Mouse (Mus musculus) testis, postnatal 10 days (tissue): ENCODE measurements at regions not wholly inside any gene's neighbourhood (a gene's known extent, or its start where the extent isn't known, plus 50 kb on each side); places are given as distances from the start of the nearest gene placed in this dataset.

Experiments
- DNase-seq: peaks from one replicate; pipeline ENCODE4 v3.0.0; 2021; ENCODE audit warnings: low spot score

- peak; percentile 60 for DNase-seq
These were observed 604.4 kb upstream of the Nrp1 start for GRCm38 (mm10) chr8:127753793-127754565.

DNA sequence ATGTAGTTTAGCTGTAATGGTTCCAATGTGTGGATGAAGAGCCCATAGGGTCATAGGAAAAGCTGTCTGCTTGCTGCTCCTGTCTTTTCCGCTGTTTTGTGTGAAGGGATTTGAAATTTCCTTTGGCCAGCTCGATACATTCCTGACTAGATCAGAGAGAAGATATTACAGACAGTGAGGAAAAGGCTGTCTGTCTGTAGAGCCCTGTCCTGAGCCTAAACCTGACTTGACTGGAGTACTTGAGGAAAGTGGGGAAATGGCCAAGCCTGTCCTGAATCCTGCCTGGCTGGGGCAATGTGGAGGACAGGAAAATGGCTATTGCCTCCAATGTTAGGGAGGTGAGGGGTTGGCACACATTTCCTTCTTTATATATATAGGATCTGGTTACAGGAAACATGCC lies 601.0 kb upstream of the Nrp1 start:
- DNase-seq, result no peak

DNA sequence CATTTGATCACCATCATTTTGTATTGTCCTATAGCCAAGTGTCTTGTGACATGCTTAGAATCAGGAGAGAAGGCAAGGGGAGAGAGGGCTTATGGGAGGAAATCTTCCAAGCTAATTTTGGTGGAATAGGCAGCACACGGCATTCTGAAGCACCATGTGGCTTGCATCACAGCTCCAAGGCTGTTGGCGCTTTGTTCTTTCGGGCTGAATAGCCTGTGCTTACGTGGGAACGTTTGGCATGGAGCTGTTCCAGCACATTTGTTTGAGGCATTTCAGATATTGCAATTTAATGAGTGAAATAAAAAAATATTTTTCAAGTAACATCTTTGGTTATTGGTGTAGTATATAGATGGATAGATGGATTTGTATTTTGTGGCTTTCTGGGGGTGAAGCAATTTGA lies 598.5 kb upstream of the Nrp1 start:
- DNase-seq, result no peak

GRCm38 (mm10) chr8:127765199-127765598 lies 593.2 kb upstream of the Nrp1 start:
- DNase-seq, result no peak

DNA sequence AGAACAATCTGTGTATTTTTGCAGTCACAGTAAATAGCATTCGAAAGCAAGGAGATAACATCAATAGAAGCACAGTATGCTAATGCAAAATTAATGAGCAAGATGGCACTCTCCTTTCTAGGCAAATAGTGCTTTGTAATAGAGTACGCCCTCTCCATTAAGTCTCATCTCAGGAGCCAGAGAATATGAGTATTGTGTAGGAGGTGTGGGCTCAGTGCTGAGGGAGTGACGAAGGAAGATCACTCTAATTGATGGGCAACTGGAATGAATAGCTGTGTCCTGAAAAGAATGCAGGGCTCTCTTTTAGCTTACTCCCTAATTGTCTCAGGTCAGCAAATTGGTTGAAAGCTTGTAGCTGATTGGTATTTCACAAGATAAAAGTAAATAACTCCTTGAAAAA lies 590.1 kb upstream of the Nrp1 start:
- no peak for DNase-seq

DNA sequence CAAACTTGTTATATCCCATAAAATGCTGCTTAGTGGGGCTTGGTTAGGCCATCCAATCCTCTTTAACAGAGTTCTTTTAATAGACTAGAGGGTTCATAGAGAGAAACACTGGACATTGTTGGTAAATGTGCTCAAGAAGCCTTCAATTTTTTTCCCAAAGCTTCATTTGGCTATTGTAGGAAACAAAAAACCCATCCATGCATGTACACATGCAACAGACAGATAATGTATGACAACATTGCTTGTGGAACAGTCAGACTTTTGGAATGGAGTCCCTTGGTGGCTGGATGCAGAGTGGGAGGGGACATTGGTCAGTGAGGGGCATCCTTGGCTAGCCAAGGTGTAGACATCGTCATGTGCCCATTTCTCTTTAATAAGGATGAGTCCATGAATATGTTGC lies 588.8 kb upstream of the Nrp1 start:
- no peak for DNase-seq

DNA sequence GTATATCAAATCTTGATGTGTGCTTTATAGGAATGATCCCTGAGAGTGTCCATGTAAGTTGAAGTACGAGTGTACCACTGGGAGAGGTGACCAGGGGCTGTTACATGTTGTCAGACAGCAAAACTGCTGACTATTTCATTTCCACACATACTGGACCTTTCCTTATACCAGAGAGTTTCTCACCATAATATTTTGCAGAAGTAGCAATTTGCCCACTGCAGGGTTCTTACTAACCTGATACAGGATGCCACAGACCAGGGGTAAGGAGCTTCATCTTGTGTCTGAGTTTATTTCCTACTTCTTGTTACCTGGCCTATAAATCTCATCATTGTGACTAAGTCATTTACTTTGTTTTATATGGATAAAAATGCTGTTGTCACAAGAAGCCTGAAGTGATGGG lies 586.6 kb upstream of the Nrp1 start:
- no peak for DNase-seq

DNA sequence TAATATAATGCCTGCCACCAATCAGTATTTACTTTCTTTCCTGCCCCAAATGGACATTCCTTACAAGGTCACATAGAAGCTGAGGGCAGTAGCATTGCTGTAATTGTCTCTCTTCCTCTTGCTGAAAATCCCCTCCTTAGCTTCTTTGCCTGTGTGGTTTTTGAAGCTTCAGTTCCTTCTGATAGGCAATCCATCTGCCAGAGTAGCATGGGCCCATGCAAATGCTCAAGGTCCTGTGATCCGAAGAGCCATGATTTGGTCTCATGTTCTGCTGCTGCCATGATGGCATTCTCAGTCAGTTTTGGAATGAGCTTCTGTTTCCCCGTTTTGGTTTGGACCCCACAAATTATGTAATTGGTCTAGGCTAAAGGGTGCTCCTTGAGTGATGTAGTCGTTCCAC lies 586.0 kb upstream of the Nrp1 start:
- DNase-seq, result no peak

GRCm38 (mm10) chr8:127772917-127773316 lies 585.5 kb upstream of the Nrp1 start:
- DNase-seq, result no peak

DNA sequence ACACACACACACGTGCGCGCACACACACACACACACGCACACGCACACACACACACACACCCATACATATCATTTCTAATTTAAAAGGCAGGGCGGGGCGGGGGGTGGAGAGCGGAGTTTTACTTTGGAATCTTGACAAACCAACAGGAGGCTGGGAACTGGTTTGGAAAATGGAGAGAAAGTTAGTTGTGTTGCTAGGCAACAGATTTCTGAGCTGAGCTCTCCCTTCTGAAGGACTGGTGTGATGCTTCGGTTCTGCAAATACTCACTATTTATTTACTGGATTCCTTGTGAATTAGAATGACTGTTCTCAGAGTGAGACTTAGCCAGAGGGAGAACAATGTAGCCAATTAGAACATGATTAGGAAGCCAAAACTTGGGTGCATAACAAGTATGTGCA lies 583.8 kb upstream of the Nrp1 start:
- DNase-seq, result no peak

DNA sequence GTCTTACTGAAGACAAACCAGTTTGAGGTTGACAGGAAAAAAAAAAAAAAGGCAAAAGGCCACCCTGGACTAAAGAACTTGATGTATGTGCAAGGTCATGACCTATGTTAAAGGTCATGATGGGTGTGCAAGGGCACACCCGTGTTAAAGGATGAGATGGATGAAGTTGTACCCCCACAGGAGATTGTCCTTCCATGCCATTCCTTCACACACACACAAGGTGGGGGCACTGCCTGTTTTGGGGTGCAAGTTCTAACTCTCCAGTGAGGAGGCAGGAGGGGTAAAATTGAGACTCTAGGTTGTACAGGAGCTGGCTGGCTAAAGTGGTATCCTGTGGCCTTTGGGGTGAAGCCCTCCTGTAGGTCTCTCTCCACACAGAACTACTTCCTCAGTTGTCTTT lies 583.2 kb upstream of the Nrp1 start:
- no peak for DNase-seq

DNA sequence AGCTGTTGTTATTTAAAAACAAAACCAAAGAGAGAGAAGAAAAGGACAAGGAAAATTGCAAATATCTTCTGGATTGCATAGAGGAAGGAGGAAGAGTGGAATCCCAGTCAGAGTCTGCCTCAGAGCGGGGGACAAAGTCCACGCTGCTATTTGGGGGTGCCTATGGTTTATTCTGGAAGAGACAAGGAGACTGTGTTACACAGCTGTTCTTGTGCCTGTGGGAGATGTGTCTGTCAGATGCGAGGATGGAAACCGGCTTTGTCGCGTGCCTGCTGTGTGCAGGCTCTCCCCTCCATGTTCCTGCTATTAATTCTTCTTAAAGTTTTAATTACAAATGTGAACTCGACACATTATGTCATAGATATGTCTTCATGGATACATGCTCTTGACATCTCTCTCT lies 582.7 kb upstream of the Nrp1 start:
- no peak for DNase-seq

GRCm38 (mm10) chr8:127778352-127779020 lies 579.9 kb upstream of the Nrp1 start:
- DNase-seq, result no peak

GRCm38 (mm10) chr8:127779021-127779689 lies 579.2 kb upstream of the Nrp1 start:
- DNase-seq, result no peak

DNA sequence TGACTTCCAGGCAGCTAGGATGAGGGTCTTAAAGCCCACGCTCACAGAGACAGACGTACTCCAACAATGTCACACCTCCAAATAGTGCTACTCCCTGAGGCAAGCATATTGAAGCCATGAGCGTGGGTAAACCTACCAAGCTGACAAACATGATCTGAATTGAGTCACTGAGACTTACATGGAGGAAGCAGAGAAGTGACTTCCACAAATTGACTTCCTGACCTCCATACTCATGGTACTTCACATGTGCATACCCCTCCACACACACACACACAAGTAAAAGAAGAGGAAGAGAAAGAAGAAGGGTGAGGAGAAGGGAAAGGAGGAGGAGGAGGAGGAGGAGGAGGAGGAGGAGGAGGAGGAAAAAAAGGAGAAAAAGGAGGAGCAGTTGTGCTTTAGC lies 577.8 kb upstream of the Nrp1 start:
- DNase-seq, result no peak

- no peak for DNase-seq
These were observed 577.4 kb upstream of the Nrp1 start for GRCm38 (mm10) chr8:127781011-127781410.

DNA sequence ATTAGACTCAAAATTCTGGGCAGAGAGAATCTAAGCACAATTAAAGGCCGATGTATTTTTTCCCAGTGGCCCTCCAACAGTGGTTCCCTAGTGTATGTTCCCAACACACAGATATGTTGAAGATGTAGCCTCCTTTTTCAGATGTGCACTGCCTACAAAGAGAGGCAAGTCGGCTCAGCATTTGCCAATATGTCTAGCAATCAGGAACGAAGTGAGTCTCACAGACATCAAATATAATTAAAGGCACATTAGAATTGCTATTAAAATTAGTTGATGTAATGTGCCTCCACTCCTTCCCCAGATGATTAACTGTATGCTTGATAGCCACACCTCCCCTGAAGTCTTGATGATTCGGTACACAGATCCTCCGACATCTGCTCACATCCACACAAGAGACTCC lies 565.8 kb upstream of the Nrp1 start:
- DNase-seq, result no peak

DNA sequence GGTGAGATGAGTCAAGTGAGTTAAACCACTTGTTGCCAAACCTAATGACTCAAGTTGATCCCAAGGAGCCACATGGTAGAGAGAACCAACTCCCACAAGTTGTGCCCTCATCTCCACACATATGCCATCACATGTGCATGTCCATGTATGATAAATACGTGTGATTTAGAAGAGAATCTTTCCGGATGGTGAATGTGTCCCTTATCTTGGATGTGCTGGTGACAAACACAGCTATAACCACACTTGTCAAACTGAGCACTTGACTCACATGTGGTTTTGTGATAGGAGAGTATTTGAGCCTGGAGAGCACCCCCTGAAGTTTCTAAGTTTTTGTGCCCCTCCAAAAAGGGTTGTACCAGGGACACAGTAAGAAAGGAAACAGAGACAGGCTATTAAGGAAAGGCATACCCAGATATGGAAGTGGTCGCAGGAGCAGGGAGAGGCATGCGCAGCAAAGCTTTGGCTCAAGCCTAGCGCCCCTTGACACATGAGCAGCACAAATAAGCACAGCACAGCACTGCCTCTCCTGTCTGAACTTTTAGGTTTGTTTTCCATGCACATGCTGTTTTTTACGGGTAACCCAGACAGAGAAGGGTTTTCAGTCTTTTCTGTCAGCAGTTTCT lies 558.4 kb upstream of the Nrp1 start:
- DNase-seq, result no peak

DNA sequence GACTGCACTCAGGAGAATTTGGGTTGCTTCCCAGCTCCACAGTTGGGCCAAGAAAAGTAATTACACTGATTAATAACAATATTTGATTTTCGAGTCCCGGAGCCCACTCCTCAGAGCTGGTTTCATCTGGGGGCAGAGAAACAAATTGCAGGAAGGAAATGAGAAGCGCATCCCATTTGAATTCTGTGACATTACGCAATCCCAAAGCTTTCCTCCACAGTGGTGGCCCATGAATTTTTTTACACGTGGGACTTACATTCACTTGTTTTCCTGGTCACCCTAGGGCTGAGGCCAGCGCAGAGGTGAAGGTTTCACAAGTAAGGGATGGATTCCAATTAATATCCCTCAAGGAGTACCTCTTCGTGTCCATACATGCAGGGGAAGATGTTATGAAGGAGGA lies 556.3 kb upstream of the Nrp1 start:
- DNase-seq, result no peak

DNA sequence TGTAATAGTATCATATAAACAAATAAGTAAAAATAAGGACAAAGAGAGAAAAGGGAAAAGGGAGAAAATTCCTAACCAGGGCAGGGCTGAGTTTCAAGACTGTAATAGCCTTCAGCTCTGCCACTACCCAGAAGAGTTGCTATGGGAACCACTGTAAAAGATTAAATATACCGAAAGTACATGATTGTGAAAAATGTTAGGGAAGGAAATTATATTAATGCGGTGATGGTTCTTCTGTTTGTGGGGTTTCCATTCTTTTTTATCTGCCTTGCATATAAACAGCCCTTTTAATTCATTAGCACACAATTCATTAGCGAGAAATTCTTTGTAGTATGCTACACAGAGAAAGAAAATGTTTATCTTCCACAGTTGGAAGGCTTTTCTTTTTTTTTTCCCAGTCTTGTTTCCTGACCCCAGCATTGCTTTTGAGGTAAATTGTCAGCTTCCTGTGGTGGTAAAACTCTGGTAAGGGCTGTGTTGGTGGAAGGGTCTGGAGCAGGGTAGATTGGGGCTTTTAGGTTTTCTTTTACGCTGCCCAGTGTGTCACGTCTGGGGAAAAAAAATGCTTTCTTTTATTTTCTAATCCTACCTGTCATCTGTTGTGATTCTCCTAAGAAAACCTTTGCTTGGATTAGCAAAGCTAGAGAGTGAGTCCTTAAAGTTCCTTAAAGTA lies 555.6 kb upstream of the Nrp1 start:
- no peak for DNase-seq

DNA sequence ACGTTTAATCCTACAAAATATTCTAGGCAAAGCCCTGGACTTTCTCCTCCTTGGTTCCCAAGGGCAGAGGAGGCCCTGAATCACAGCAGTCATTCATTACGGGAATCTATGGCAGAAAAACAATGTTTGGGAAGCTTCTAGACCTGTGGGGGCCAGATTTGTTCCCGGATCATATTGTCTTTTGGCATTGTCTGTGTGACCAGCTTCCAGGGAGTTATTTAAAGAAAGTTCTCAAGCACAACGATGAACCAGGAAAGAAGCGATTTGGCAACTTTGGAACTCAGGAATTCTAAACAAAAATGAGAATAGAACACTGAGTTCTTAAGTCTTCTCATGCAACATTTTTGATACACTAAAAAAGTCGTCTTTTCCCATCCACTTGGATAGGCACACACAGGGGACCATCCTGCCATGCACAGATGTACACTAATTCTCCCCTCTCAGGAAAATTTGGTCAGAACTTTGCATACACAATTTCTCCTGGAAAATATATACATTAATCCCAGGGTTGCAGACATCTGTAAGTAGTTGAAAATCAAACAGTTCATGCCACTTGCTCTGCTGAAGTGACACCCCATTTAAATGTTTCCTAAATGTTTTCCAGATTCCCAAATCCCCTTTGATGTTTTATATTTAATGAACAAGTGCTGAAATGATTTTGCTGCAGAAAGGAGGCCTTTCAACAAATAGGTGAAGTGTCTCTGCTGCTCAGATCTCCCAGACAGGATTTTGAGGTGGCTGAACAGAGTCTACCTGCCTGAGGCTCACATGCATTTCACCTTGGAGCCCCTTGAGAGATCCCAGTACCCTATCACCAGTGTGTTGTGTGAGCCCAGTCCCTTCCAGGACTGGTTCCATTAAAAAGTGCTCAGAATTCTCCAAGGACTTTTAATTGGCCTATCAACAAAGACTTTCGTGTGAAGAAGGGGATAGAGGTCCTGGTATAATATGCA lies 548.9 kb upstream of the Nrp1 start:
- DNase-seq, result no peak
